Mouse (Mus musculus): ENCODE data around the gene Glp1r. TPM values are rescaled to one million over a fixed set of nuclear protein-coding genes. Genes with fewer than 3 reads are reported as not detected.
A peak's percentile ranks its signal among the peaks of the same experiment; 100 is the strongest.

Gene Glp1r
- polyA plus RNA-seq, 1 experiment = 0.31 TPM

DNA sequence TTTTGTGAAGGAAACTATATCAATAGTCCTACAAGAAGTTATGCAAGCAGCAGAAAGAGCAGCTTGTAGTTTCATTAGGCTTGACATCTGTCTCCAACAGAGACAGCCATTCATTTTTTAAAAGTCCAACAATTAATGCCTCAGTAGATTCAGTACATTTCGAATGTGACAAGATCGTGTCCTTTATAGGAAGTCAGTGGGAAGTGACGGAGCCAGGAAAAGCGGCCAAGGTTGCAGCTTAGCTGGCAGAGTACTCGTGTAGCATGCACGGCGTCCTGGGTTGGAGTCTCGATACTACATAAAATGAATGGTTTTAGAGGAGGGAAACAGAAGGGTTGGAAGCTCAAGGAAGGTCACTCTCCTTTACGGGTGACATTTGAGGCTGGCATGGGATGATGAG lies 34.7 kb upstream of the Glp1r start:
- no peaks in the 10 kb centered on the region for H3K27me3 ChIP-seq (ENCODE audit: control insufficient read depth, insufficient read depth, low read length)
- no peak overlapping the region for H3K27ac ChIP-seq (ENCODE audit: control insufficient read depth, insufficient read depth, low read depth, low read length)
- H3K4me1 ChIP-seq (ENCODE audit: control insufficient read depth, insufficient read depth, low read length) = no peaks in the 10 kb centered on the region
- TF ChIP-seq POLR2A (IDR thresholded peaks at IDR 0.05; ENCODE audit: control insufficient read depth, low read depth, low read length) (no peak), CTCF (IDR thresholded peaks at IDR 0.05; ENCODE audit: control insufficient read depth, insufficient read depth, insufficient replicate concordance, low read depth, low read length) (no peak)
- no peaks in the 10 kb centered on the region for H3K36me3 ChIP-seq (ENCODE audit: control insufficient read depth, insufficient read depth, low read length)
- no peak overlapping the region for H3K4me3 ChIP-seq (ENCODE audit: control insufficient read depth, low read depth, low read length)

DNA sequence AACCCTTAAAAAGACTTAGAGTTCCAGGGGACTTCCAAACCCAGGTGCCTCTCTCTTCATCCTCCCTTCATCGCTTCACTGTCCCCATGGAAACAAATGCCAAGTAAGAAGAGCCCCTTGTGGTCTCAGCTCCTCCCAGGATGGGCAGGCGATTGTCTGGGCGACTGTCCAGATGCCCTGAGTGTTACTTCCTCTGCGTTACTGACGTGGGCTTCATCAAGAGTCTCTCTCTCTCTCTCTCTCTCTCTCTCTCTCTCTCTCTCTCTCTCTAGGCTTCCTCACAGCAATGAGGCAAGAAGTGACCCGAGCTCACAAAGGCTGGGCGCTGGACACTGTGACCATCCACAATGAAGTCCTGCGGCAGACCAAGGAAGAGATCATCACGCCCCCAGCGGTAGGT lies 30.6 kb upstream of the Glp1r start:
- H3K4me3 ChIP-seq (ENCODE audit: control insufficient read depth, low read depth, low read length) = peak overlapping the region; percentile 50
- H3K27ac ChIP-seq (ENCODE audit: control insufficient read depth, insufficient read depth, low read depth, low read length) = peak overlapping the region; percentile 77
- TF ChIP-seq CTCF (IDR thresholded peaks at IDR 0.05; ENCODE audit: control insufficient read depth, insufficient read depth, insufficient replicate concordance, low read depth, low read length) (no peak), POLR2A (IDR thresholded peaks at IDR 0.05; ENCODE audit: control insufficient read depth, low read depth, low read length) (no peak; the same call in 1 of the 2 replicates)
- H3K27me3 ChIP-seq (ENCODE audit: control insufficient read depth, insufficient read depth, low read length) = no peaks in the 10 kb centered on the region
- peaks cover 2% of the 10 kb centered on the region; the same call in 1 of the 2 replicates for H3K4me1 ChIP-seq (ENCODE audit: control insufficient read depth, insufficient read depth, low read length)
- no peaks in the 10 kb centered on the region for H3K36me3 ChIP-seq (ENCODE audit: control insufficient read depth, insufficient read depth, low read length)

DNA sequence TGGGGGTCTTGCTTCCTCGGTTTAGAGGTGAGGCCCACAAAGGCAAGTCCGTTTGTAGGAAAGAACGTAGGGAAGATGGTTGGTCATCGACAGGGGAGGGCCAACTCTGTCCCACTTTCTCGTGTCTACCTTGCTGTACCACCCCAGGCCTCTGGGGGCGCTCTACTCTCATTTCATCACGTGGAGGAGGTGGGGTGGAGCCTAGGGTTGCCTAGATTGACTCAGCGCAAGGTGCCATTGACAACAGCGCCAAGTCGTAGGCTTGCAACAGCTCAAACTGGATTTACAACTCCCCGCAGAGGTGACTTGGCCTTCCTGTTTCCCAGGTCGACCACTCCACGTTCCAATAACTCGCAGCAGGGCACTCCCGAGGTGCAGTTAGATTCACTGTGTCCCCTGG lies 27.3 kb upstream of the Glp1r start:
- Histone ChIP-seq H3K27me3 (ENCODE audit: control insufficient read depth, insufficient read depth, low read length) (no peaks in the 10 kb centered on the region), H3K4me1 (ENCODE audit: control insufficient read depth, insufficient read depth, low read length) (peaks cover 2% of the 10 kb centered on the region; the same call in 1 of the 2 replicates), H3K27ac (ENCODE audit: control insufficient read depth, insufficient read depth, low read depth, low read length) (peak overlapping the region; percentile 89), H3K36me3 (ENCODE audit: control insufficient read depth, insufficient read depth, low read length) (no peaks in the 10 kb centered on the region), H3K4me3 (ENCODE audit: control insufficient read depth, low read depth, low read length) (peak overlapping the region; percentile 91)
- TF ChIP-seq CTCF (IDR thresholded peaks at IDR 0.05; ENCODE audit: control insufficient read depth, insufficient read depth, insufficient replicate concordance, low read depth, low read length) (peak; percentile 86; the same call in 1 of the 2 replicates), POLR2A (IDR thresholded peaks at IDR 0.05; ENCODE audit: control insufficient read depth, low read depth, low read length) (no peak; the same call in 1 of the 2 replicates)

DNA sequence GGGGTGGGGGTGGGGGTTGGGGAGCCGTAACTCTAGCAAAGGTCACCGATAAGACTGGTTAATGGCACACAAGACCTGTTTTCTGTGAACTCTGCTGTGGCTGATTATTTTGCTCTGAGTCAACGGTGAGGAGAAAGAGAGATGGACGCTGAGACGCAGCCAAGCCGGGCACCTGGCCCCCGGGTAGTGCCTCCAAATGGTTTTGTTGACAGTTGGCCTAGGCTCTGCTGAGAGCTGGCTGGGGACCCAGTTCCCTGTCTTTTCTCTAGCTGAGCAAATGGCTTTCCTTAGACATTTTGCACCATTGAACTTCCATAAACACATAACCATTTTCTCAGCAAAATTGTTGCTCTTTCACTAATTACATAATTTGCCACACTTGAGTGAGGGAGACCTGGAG lies 24.2 kb upstream of the Glp1r start:
- H3K27me3 ChIP-seq (ENCODE audit: control insufficient read depth, insufficient read depth, low read length) = no peaks in the 10 kb centered on the region
- H3K4me3 ChIP-seq (ENCODE audit: control insufficient read depth, low read depth, low read length) = no peak overlapping the region
- no peak for TF ChIP-seq POLR2A (IDR thresholded peaks at IDR 0.05; ENCODE audit: control insufficient read depth, low read depth, low read length)
- no peak for TF ChIP-seq CTCF (IDR thresholded peaks at IDR 0.05; ENCODE audit: control insufficient read depth, insufficient read depth, insufficient replicate concordance, low read depth, low read length)
- peaks cover 2% of the 10 kb centered on the region; the same call in 1 of the 2 replicates for H3K4me1 ChIP-seq (ENCODE audit: control insufficient read depth, insufficient read depth, low read length)
- no peak overlapping the region for H3K27ac ChIP-seq (ENCODE audit: control insufficient read depth, insufficient read depth, low read depth, low read length)
- no peaks in the 10 kb centered on the region for H3K36me3 ChIP-seq (ENCODE audit: control insufficient read depth, insufficient read depth, low read length)

DNA sequence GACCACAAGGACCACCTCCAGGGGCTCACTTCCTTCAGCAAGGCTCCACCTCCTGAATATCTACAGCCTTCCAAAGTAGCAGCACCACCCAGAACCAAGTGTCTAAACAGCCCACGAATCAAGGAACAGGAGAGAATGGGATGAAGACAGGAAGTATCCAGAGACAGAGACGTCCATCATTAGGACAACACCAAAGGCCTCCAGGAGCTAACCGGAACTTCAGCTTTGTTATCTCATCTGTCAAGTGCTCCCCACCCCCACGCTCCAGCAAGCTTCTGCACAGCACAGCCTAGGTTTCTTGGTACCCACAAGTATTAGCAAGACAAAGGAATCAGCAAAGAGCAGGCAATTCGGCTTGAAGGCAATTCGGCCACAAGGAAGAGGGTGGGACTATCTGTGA lies 23.0 kb upstream of the Glp1r start:
- Histone ChIP-seq H3K4me1 (ENCODE audit: control insufficient read depth, insufficient read depth, low read length) (peaks cover 2% of the 10 kb centered on the region; the same call in 1 of the 2 replicates), H3K27me3 (ENCODE audit: control insufficient read depth, insufficient read depth, low read length) (no peaks in the 10 kb centered on the region), H3K4me3 (ENCODE audit: control insufficient read depth, low read depth, low read length) (no peak overlapping the region), H3K36me3 (ENCODE audit: control insufficient read depth, insufficient read depth, low read length) (no peaks in the 10 kb centered on the region), H3K27ac (ENCODE audit: control insufficient read depth, insufficient read depth, low read depth, low read length) (no peak overlapping the region)
- TF ChIP-seq POLR2A (IDR thresholded peaks at IDR 0.05; ENCODE audit: control insufficient read depth, low read depth, low read length) = no peak
- no peak for TF ChIP-seq CTCF (IDR thresholded peaks at IDR 0.05; ENCODE audit: control insufficient read depth, insufficient read depth, insufficient replicate concordance, low read depth, low read length)

DNA sequence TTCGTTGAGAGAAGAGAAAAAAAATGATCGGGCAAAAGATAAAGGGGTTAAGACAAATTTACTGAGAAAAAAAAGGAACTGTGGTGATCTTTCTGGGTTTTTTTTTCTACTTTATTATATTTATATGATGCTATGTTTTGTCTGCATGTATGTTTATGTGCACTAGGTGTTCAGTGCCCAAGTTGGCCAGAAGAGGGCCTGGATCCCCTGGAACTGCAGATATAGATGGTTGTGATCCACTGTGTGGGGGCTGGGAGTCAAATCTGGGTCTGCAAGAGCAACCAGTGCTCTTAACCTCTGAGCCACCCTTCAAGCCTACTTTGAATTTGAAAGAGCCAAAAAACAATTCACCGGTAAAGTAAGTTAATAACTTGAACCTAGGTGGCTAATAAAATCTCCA lies 21.2 kb upstream of the Glp1r start:
- Histone ChIP-seq H3K4me1 (ENCODE audit: control insufficient read depth, insufficient read depth, low read length) (no peaks in the 10 kb centered on the region), H3K27ac (ENCODE audit: control insufficient read depth, insufficient read depth, low read depth, low read length) (no peak overlapping the region), H3K27me3 (ENCODE audit: control insufficient read depth, insufficient read depth, low read length) (no peaks in the 10 kb centered on the region), H3K36me3 (ENCODE audit: control insufficient read depth, insufficient read depth, low read length) (no peaks in the 10 kb centered on the region), H3K4me3 (ENCODE audit: control insufficient read depth, low read depth, low read length) (no peak overlapping the region)
- TF ChIP-seq CTCF (IDR thresholded peaks at IDR 0.05; ENCODE audit: control insufficient read depth, insufficient read depth, insufficient replicate concordance, low read depth, low read length) (no peak), POLR2A (IDR thresholded peaks at IDR 0.05; ENCODE audit: control insufficient read depth, low read depth, low read length) (no peak)

DNA sequence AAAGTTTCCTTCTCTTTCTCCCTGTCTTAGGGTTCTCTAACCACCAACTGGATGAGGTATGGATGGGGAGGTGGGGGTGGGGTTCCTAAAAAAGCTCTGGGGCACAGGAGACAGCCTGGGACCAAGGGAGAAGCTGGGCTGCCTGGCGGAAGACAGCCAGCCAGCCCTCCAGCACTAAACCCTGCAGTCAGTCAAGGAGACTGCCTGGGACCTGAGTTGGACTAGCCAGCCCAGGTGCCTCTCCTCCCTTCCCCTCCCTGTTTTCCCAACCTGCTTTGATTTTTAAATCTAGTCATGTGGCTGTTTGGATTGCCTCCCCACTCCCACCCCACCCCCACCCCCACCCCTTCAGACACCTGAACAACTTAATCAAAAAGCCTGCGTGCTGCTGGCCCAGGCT lies 20.6 kb upstream of the Glp1r start:
- no peak overlapping the region for H3K27ac ChIP-seq (ENCODE audit: control insufficient read depth, insufficient read depth, low read depth, low read length)

DNA sequence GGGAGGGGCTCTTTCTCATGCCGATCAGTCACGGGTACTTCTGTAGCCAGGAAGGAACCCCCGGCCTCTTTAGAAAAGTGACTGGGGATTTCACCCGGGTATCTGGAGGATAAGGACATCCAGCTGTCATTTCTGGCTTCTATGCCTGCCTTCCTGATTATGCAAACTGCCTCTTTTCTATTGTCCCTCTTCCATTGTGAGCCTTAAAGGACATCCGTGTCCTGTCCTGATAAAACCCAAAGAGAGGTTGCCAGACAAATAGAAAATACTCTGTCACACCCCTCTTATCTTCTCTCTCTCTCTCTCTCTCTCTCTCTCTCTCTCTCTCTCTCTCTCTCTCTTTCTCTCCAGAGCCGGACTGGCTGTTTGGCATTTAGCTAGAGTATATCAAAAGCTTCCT lies 19.4 kb upstream of the Glp1r start:
- Histone ChIP-seq H3K4me3 (ENCODE audit: control insufficient read depth, low read depth, low read length) (no peak overlapping the region), H3K27me3 (ENCODE audit: control insufficient read depth, insufficient read depth, low read length) (no peaks in the 10 kb centered on the region), H3K27ac (ENCODE audit: control insufficient read depth, insufficient read depth, low read depth, low read length) (no peak overlapping the region), H3K4me1 (ENCODE audit: control insufficient read depth, insufficient read depth, low read length) (no peaks in the 10 kb centered on the region), H3K36me3 (ENCODE audit: control insufficient read depth, insufficient read depth, low read length) (no peaks in the 10 kb centered on the region)
- TF ChIP-seq POLR2A (IDR thresholded peaks at IDR 0.05; ENCODE audit: control insufficient read depth, low read depth, low read length) = no peak
- no peak for TF ChIP-seq CTCF (IDR thresholded peaks at IDR 0.05; ENCODE audit: control insufficient read depth, insufficient read depth, insufficient replicate concordance, low read depth, low read length)

More for the DNA sequence above, 20.6 kb upstream of the Glp1r start:
- Histone ChIP-seq H3K36me3 (ENCODE audit: control insufficient read depth, insufficient read depth, low read length) (no peaks in the 10 kb centered on the region), H3K4me3 (ENCODE audit: control insufficient read depth, low read depth, low read length) (no peak overlapping the region), H3K4me1 (ENCODE audit: control insufficient read depth, insufficient read depth, low read length) (no peaks in the 10 kb centered on the region), H3K27me3 (ENCODE audit: control insufficient read depth, insufficient read depth, low read length) (no peaks in the 10 kb centered on the region)
- TF ChIP-seq CTCF (IDR thresholded peaks at IDR 0.05; ENCODE audit: control insufficient read depth, insufficient read depth, insufficient replicate concordance, low read depth, low read length) (no peak), POLR2A (IDR thresholded peaks at IDR 0.05; ENCODE audit: control insufficient read depth, low read depth, low read length) (no peak)

All from testis, adult 2 months (tissue).